18 mouse cellular contexts compared by ENCODE assay signal in the genomic region with DNA sequence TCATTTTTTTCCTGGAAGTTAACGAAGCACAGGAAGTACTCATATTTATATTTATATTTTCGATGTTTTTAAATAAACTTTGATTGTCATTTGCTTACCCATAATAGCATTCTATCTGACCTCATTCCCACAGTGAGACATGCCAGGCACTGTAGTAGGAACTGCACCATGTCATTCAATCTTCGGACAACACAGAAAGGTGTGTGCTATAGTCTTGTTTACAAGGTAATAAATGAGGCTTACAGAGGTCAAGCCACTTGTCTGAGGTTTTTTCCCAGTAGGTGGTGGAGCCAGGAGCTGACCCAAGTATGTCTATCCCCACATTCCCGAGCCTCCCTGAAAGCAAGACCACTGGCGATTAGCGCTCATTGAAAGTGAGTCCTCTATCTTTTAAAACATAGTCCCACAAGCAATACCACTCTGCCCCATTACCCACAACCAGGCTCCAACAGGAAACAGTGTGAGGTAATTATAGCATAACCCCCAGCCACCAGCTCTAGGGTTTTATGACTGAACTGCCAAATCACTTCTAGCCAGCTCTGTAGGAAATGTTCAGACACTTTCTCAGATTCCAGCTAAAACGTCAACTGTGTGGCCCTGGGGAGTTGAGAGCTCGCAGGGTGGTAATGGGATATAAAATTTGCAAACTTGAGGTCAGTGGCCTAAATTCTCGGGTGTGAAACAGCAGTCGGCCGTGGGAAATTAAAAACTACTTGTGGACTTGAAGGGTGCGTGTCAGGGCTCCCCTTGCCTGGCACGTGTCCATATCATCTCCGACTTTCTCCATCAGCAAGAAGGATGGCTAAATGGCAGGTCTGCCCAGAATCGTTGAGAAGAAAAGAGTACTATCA. TPM values are rescaled to one million over a fixed set of nuclear protein-coding genes. Genes with fewer than 3 reads are reported as not detected.
DNase-seq lines count a peak whose midpoint lies in the region; ATAC-seq and TF ChIP-seq lines count a peak whose summit lies in the region.
"Had no signal": no experiment of that assay in that cellular context is flagged by ENCODE, and none has a peak within 500 bp of the region (broad histone marks: within the 10 kb centered on the region; RNA-seq: fewer than 3 reads in every experiment).

No protein-coding gene starts in this region.

- H3K4me3 ChIP-seq in gastrocnemius, adult 2 months = no peak overlapping the region
- no peak overlapping the region for H3K4me3 ChIP-seq in kidney, embryonic 16.5 days (ENCODE audit: low read length)
- no peak overlapping the region for H3K4me3 ChIP-seq in embryonic fibroblast, embryonic 13.5 days (ENCODE audit: insufficient read depth, low read length)
- no peak overlapping the region for H3K4me3 ChIP-seq in limb, embryonic 14.5 days (replicated peaks; ENCODE audit: low read length)
- H3K4me3 ChIP-seq: forebrain, embryonic 15.5 days; neural tube, embryonic 12.5 days had no signal

- no peaks in the 10 kb centered on the region for H3K27me3 ChIP-seq in kidney, embryonic 16.5 days (ENCODE audit: insufficient read depth, low read length)
- peaks cover 12% of the 10 kb centered on the region; the same call in 1 of the 2 replicates for H3K27me3 ChIP-seq in limb, embryonic 14.5 days (ENCODE audit: control insufficient read depth, insufficient read depth, low read length)
- H3K27me3 ChIP-seq: forebrain, embryonic 15.5 days; neural tube, embryonic 12.5 days; Patski had no signal

- no peak overlapping the region for H3K9ac ChIP-seq in kidney, embryonic 16.5 days (replicated peaks; ENCODE audit: low read length)
- H3K9ac ChIP-seq in limb, embryonic 14.5 days (ENCODE audit: low read depth, low read length, severe bottlenecking) = no peak overlapping the region
- H3K9ac ChIP-seq: forebrain, embryonic 15.5 days; neural tube, embryonic 12.5 days had no signal

- TF ChIP-seq CTCF in gastrocnemius, adult 2 months (IDR thresholded peaks at IDR 0.05) = no peak
- no peak for TF ChIP-seq CTCF in embryonic fibroblast, embryonic 13.5 days (IDR thresholded peaks at IDR 0.05; ENCODE audit: borderline replicate concordance, insufficient read depth, low read length)

- 0 out of 2 replicates have a peak overlapping the region, but pooled peaks have one; percentile 31 for H3K27ac ChIP-seq in gastrocnemius, adult 2 months
- peak overlapping the region; percentile 34; the same call in 1 of the 2 replicates for H3K27ac ChIP-seq in kidney, embryonic 16.5 days (ENCODE audit: low read length)
- 0 out of 2 replicates have a peak overlapping the region, but pooled peaks have one; percentile 1 for H3K27ac ChIP-seq in embryonic fibroblast, embryonic 13.5 days (ENCODE audit: insufficient read depth, low read length)
- H3K27ac ChIP-seq in limb, embryonic 14.5 days (replicated peaks; ENCODE audit: low read depth, low read length) = no peak overlapping the region
- H3K27ac ChIP-seq: forebrain, embryonic 15.5 days; macrophage; neural tube, embryonic 12.5 days had no signal

- intact Hi-C loops in gastrocnemius, adult 2 months (cut with DNase I) = loop anchor here (5.0 kb wide), 1 partner anchor 45 kb away; no protein-coding TSS in a partner anchor

- no peak overlapping the region for H3K4me2 ChIP-seq in kidney, embryonic 16.5 days (replicated peaks; ENCODE audit: low read depth, low read length)
- peak overlapping the region; percentile 23; the same call in 1 of the 2 replicates for H3K4me2 ChIP-seq in limb, embryonic 14.5 days (replicated peaks; ENCODE audit: low read depth, low read length, severe bottlenecking)
- H3K4me2 ChIP-seq: forebrain, embryonic 15.5 days; neural tube, embryonic 12.5 days had no signal

- H3K9me3 ChIP-seq in kidney, embryonic 16.5 days (ENCODE audit: low read length) = no peaks in the 10 kb centered on the region
- no peaks in the 10 kb centered on the region for H3K9me3 ChIP-seq in limb, embryonic 14.5 days (ENCODE audit: control insufficient read depth, low read length)
- H3K9me3 ChIP-seq: forebrain, embryonic 15.5 days; neural tube, embryonic 12.5 days had no signal

- H3K36me3 ChIP-seq in kidney, embryonic 16.5 days (ENCODE audit: insufficient read depth, low read length) = 0 out of 2 replicates have a peak, but pooled peaks cover 2% of the 10 kb centered on the region
- peaks cover 21% of the 10 kb centered on the region; the same call in 1 of the 2 replicates for H3K36me3 ChIP-seq in limb, embryonic 14.5 days (ENCODE audit: control insufficient read depth, insufficient read depth, low read length)
- H3K36me3 ChIP-seq: forebrain, embryonic 15.5 days; neural tube, embryonic 12.5 days had no signal

- DNase-seq in gastrocnemius, adult 2 months = no peak
- DNase-seq in gastrocnemius, postnatal 10 days = no peak
- no peak for DNase-seq in kidney, postnatal 36 days
- DNase-seq in limb, embryonic 14.5 days (ENCODE audit: low spot score) = peak; percentile 32
- DNase-seq in ovary, postnatal 10 days (ENCODE audit: low spot score) = no peak
- no peak for DNase-seq in layer of hippocampus, postnatal 25 days (ENCODE audit: extremely low spot score in 1 of 2, low spot score in 1 of 2)
- DNase-seq: cerebellum, adult 9-11 months; kidney, postnatal 25 days; layer of hippocampus, postnatal 36 days; right cerebral cortex, postnatal 4 days had no signal

- peaks cover 10% of the 10 kb centered on the region; the same call in 1 of the 2 replicates for H3K4me1 ChIP-seq in kidney, embryonic 16.5 days (ENCODE audit: insufficient read depth, low read length)
- peaks cover 4% of the 10 kb centered on the region for H3K4me1 ChIP-seq in embryonic fibroblast, embryonic 13.5 days (ENCODE audit: control insufficient read depth, insufficient read depth, low read length)
- peaks cover 11% of the 10 kb centered on the region for H3K4me1 ChIP-seq in limb, embryonic 14.5 days (ENCODE audit: control insufficient read depth, insufficient read depth, low read length)
- H3K4me1 ChIP-seq: forebrain, embryonic 15.5 days; neural tube, embryonic 12.5 days had no signal

- no peak for TF ChIP-seq POLR2A in embryonic fibroblast, embryonic 13.5 days (IDR thresholded peaks at IDR 0.05; ENCODE audit: low read depth, low read length)
- no peak for TF ChIP-seq POLR2A in limb, embryonic 14.5 days (IDR thresholded peaks at IDR 0.05; ENCODE audit: borderline replicate concordance, extremely low read depth, insufficient read depth, insufficient read length)

- ATAC-seq in kidney, embryonic 16.5 days (ENCODE audit: low FRiP score, low TSS enrichment) = peak; percentile 27; the same call in 1 of the 2 replicates
- peak; percentile 66; the same call in 1 of the 2 replicates for ATAC-seq in limb, embryonic 14.5 days (ENCODE audit: low FRiP score, low read depth)
- ATAC-seq: forebrain, embryonic 15.5 days; hindbrain, embryonic 16.5 days; Patski had no signal

- WGBS in kidney, embryonic 16.5 days = 46% methylated on average over 15 of the region's 15 CpGs
- 25% methylated on average over 15 of the region's 15 CpGs for WGBS in limb, embryonic 14.5 days

RNA-seq across cellular contexts. Expression of a gene that starts 12.6 kb away (rescaled TPM):
- total RNA-seq in gastrocnemius, adult 2 months (2021) = under 1 TPM in 1 of 2 experiments, not detected in 1; 0.08 TPM
- under 1 TPM; 0.23 to 0.38 TPM for total RNA-seq in gastrocnemius, postnatal 10 days (2021)
- polyA plus RNA-seq in kidney, embryonic 16.5 days (2015; fragmentation: Nextera tagmentation; extraction: Ambion mirVana) = 0.18 and 0.22 TPM in 2 replicates
- polyA plus RNA-seq in embryonic fibroblast, embryonic 13.5 days (2011; ENCODE audit: insufficient read length, low read depth, missing spikeins) = 1.3 and 1.4 TPM in 2 replicates
- polyA plus RNA-seq in limb, embryonic 14.5 days (2012; rRNA removed) = 0.19 and 0.24 TPM in 2 replicates
- polyA plus RNA-seq in limb, embryonic 14.5 days (2014; fragmentation: Nextera tagmentation; extraction: Ambion mirVana) = 0.40 and 0.75 TPM in 2 replicates
- total RNA-seq in layer of hippocampus, postnatal 25 days (2021) = under 1 TPM; 0.21 to 0.37 TPM
- polyA plus RNA-seq: liver, embryonic 16.5 days; macrophage had no signal

RNA-seq across cellular contexts. Expression of a gene that starts 15.5 kb away (rescaled TPM):
- total RNA-seq in gastrocnemius, adult 2 months (2021) = 10 to 100 TPM; 33.1 to 55.3 TPM
- total RNA-seq in gastrocnemius, postnatal 10 days (2021) = 100 to 1,000 TPM; 212 to 274 TPM
- 15.2 and 15.5 TPM in 2 replicates for polyA plus RNA-seq in kidney, embryonic 16.5 days (2015; fragmentation: Nextera tagmentation; extraction: Ambion mirVana)
- 593 and 598 TPM in 2 replicates for polyA plus RNA-seq in embryonic fibroblast, embryonic 13.5 days (2011; ENCODE audit: insufficient read length, low read depth, missing spikeins)
- 29.5 and 31.4 TPM in 2 replicates for polyA plus RNA-seq in limb, embryonic 14.5 days (2012; rRNA removed)
- 47.0 and 49.4 TPM in 2 replicates for polyA plus RNA-seq in limb, embryonic 14.5 days (2014; fragmentation: Nextera tagmentation; extraction: Ambion mirVana)
- 10 to 100 TPM in 1 of 2 experiments, 1 to 10 TPM in 1; 7.9 to 10.5 TPM for total RNA-seq in layer of hippocampus, postnatal 25 days (2021)
